Mouse (Mus musculus) myocyte (in vitro differentiated cells): ENCODE measurements around the gene Clec11a. TPM values are rescaled to one million over a fixed set of nuclear protein-coding genes. Genes with fewer than 3 reads are reported as not detected.
"Not testable (repeated sequence)": the region's sequence is repeated elsewhere in the genome, so short reads cannot be mapped to it uniquely, and the experiment has no call there.

Experiments used
- H3K27me3 ChIP-seq: one replicate; pipeline ENCODE4 v1.6.1; 2011; ENCODE audit not compliant: control insufficient read depth, insufficient read depth, insufficient read length
- H3K36me3 ChIP-seq: one replicate; pipeline ENCODE4 v1.6.1; 2011; ENCODE audit not compliant: control insufficient read depth, insufficient read depth
- H3K4me2 ChIP-seq: one replicate; pipeline ENCODE4 v1.6.1; 2011; ENCODE audit warnings: low read depth, control low read depth
- H3K4me3 ChIP-seq: one replicate; pipeline ENCODE4 v1.5.1; 2011; ENCODE audit warnings: mild to moderate bottlenecking, control low read depth, moderate library complexity
- H3K79me2 ChIP-seq: one replicate; pipeline ENCODE4 v1.6.1; 2011; ENCODE audit not compliant: control insufficient read depth, insufficient read depth
- H3ac ChIP-seq: one replicate; pipeline ENCODE4 v1.6.1; 2011; ENCODE audit not compliant: control insufficient read depth, insufficient read length
- CEBPB ChIP-seq: IDR thresholded peaks from 2 replicates; pipeline ENCODE4 v1.6.1; 2011; ENCODE audit warnings: mild to moderate bottlenecking, moderate library complexity; ENCODE audit not compliant: poor library complexity, insufficient read depth, severe bottlenecking
- E2F4 ChIP-seq: IDR thresholded peaks from one replicate; pipeline ENCODE4 v1.6.1; 2011; ENCODE audit warnings: mild to moderate bottlenecking, control low read depth, moderate library complexity; ENCODE audit not compliant: insufficient read depth
- MAX ChIP-seq: IDR thresholded peaks from one replicate; pipeline ENCODE4 v1.6.1; 2011; ENCODE audit warnings: low read depth, mild to moderate bottlenecking, control low read depth
- MYOD1 ChIP-seq, 3 experiments: IDR thresholded peaks; one replicate each; pipeline ENCODE4 v1.6.1; 2011; ENCODE audit warnings: control low read depth in 2 of 3, low read depth in 2 of 3, mild to moderate bottlenecking in 2 of 3, moderate library complexity in 1 of 3; ENCODE audit not compliant: insufficient read length in 2 of 3, control insufficient read depth in 1 of 3
- MYOG ChIP-seq, 3 experiments: IDR thresholded peaks; one replicate each; pipeline ENCODE4 v1.6.1; 2011; ENCODE audit warnings: control low read depth in 2 of 3, low read depth in 2 of 3, mild to moderate bottlenecking in 2 of 3; ENCODE audit not compliant: insufficient read length in 2 of 3, control insufficient read depth in 1 of 3, insufficient read depth in 1 of 3
- POLR2A ChIP-seq: IDR thresholded peaks from one replicate; pipeline ENCODE4 v1.6.1; 2011; ENCODE audit warnings: low read depth, mild to moderate bottlenecking, control low read depth, moderate library complexity; ENCODE audit not compliant: insufficient read length
- POLR2AphosphoS2 ChIP-seq: IDR thresholded peaks from one replicate; pipeline ENCODE4 v1.6.1; 2011; ENCODE audit warnings: low read depth, control low read depth; ENCODE audit not compliant: insufficient read length
- REST ChIP-seq: IDR thresholded peaks from one replicate; pipeline ENCODE4 v1.6.1; 2011; ENCODE audit warnings: mild to moderate bottlenecking, control low read depth, moderate library complexity; ENCODE audit not compliant: insufficient read depth, insufficient read length
- SRF ChIP-seq: IDR thresholded peaks from one replicate; pipeline ENCODE4 v1.6.1; 2011; ENCODE audit warnings: low read depth; ENCODE audit not compliant: control insufficient read depth, insufficient read length
- TCF12 ChIP-seq: IDR thresholded peaks from one replicate; pipeline ENCODE4 v1.6.1; 2011; ENCODE audit warnings: mild to moderate bottlenecking, control low read depth; ENCODE audit not compliant: poor library complexity, insufficient read depth, severe bottlenecking
- TCF3 ChIP-seq: IDR thresholded peaks from one replicate; pipeline ENCODE4 v1.6.1; 2011; ENCODE audit warnings: low read depth, control low read depth; ENCODE audit not compliant: insufficient read length
- USF1 ChIP-seq: IDR thresholded peaks from one replicate; pipeline ENCODE4 v1.6.1; 2011; ENCODE audit warnings: low read depth, mild to moderate bottlenecking, control low read depth, moderate library complexity
- polyA plus RNA-seq: library from polyadenylated mRNA; unstranded; fragments of >200 nt; fragmentation: generic; extraction: Trizol; gene quantifications from one replicate; pipeline ENCODE4 v1.2.1, GENCODE M21; 2012; ENCODE audit warnings: missing spikeins

The Clec11a gene
- polyA plus RNA-seq, 1 experiment = 0.60 TPM

DNA sequence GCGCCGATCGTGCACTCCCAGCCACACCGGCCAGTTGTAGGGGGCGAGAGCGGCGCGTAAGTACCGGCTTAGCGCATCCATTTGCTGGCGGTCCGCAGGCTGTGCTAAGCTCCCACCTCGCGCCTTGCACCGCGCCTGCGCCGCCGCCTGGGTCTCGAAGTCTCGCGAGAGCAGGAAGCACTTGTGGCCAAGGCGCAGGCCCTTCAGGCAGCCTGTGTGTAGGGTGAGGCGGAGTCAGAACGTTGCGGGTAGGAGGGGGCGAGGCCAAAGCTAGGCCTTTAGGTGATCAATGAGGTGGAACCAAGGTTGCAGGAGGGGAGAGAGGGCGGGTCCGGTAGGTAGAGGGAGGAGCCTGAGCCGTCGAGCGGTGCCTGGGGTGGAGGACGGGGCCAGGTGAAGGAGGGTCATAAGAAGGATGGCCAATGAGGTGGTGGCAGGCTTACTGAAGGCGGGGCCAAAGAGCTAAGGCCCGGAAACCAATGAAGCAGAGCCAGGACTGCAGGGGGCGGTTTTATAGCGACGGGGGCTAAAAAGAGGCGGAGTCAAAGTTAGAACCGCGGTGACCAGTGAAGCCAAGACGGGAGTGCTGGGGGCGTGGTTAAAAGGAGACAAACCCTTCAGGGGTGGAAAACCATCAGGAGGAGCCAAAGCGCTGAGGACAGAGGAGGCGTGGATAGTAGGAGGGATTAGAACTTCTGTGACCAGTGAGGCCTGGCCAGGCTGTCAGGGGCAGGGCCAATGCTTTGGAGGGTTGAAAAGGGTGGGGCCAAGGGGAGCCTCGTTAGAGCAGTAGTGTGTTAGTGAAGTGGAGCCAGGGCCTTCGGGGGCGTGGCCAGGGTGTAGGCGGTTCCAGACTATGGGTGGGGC, 1.7 kb downstream of the Clec11a start:
- Histone ChIP-seq H3K4me2 (peak overlapping the region; percentile 90), H3K4me3 (peak overlapping the region; percentile 50), H3K79me2 (no peaks in the 10 kb centered on the region), H3K27me3 (peaks cover 28% of the 10 kb centered on the region), H3K36me3 (no peaks in the 10 kb centered on the region), H3ac (peak overlapping the region; percentile 77)
- TF ChIP-seq USF1 = no peak
- peak in 1 of 3 experiments; percentile 1 for TF ChIP-seq MYOG (IDR thresholded peaks at IDR 0.05; ENCODE audit: control insufficient read depth in 1 of 3, insufficient read depth in 1 of 3, insufficient read length in 2 of 3, low read depth in 2 of 3)
- peak; percentile 100 for TF ChIP-seq POLR2A
- peak; percentile 56 for TF ChIP-seq REST
- no peak for TF ChIP-seq TCF3
- TF ChIP-seq POLR2AphosphoS2 = peak; percentile 99
- TF ChIP-seq TCF12 = no peak
- no peak for TF ChIP-seq SRF
- no peak for TF ChIP-seq CEBPB

- Histone ChIP-seq H3ac (peak overlapping the region; percentile 77), H3K36me3 (no peaks in the 10 kb centered on the region), H3K4me2 (peak overlapping the region; percentile 90), H3K79me2 (no peaks in the 10 kb centered on the region), H3K4me3 (peak overlapping the region; percentile 50), H3K27me3 (peaks cover 23% of the 10 kb centered on the region)
- no peak for TF ChIP-seq E2F4
- TF ChIP-seq MYOG (IDR thresholded peaks at IDR 0.05; ENCODE audit: control insufficient read depth in 1 of 3, insufficient read depth in 1 of 3, insufficient read length in 2 of 3, low read depth in 2 of 3) = no peak
- TF ChIP-seq TCF3 = no peak
- TF ChIP-seq USF1 = no peak
- no peak for TF ChIP-seq CEBPB
- no peak for TF ChIP-seq SRF
- TF ChIP-seq POLR2AphosphoS2 = no peak
- TF ChIP-seq POLR2A = no peak
- no peak for TF ChIP-seq TCF12
These were observed 2.3 kb downstream of the Clec11a start for GRCm38 (mm10) chr7:44304463-44304774.

DNA sequence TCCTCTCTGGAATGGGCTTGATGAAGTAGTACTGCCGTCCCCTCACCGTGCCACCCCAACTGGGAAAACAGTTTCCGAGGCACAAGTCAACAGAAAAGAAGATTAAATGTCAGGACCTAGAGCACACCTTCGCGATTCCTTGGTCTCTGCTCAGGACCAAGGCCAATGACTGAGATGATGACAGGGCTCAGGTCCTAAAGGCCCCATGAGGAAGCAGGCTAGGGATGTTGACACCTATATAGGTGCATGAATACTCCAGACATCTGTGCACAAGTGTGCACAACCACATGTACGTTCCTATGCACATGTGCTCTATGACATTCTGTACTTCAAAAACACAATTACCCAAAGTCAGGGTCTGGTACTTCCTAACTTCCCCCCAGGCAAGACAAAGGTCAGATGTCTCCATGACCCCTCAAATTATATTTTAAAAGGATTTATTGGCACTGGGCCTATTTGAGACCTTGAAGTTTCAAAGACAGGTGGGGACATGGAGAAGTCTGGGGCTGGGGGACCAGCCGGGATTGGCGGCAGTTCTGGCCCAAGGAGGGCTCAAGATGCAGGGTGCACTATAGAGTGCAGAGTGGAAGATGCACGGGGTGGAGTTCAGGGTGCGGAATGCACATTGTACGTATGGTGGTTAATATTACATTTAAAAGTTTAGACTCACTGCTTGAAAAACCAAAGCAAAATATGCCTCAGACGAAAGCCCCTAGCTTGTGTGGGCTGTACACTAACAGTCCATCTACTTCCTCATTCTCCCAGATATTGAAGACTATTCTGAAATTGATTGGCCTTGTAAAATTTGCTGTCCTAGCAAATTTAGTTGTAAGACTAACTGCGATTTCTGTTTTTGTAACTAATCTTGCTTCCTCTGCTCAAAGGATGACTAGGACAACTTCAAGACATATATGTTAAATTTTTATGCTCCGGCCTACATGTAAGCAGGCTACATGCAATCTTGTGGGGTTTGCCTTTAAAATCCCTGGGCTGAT, 3.1 kb downstream of the Clec11a start:
- Histone ChIP-seq H3K4me2 (peak overlapping the region; percentile 90), H3K36me3 (no peaks in the 10 kb centered on the region), H3K4me3 (peak overlapping the region; percentile 50), H3K79me2 (no peaks in the 10 kb centered on the region), H3K27me3 (peaks cover 16% of the 10 kb centered on the region), H3ac (peak overlapping the region; percentile 77)
- TF ChIP-seq TCF3 (no peak), MYOG (IDR thresholded peaks at IDR 0.05; ENCODE audit: control insufficient read depth in 1 of 3, insufficient read depth in 1 of 3, insufficient read length in 2 of 3, low read depth in 2 of 3) (no peak), POLR2AphosphoS2 (no peak), MYOD1 (IDR thresholded peaks at IDR 0.05; ENCODE audit: control insufficient read depth in 1 of 3, insufficient read length in 2 of 3, low read depth in 2 of 3) (no peak), MAX (no peak), TCF12 (no peak), CEBPB (no peak), REST (no peak), POLR2A (no peak), SRF (no peak), USF1 (no peak), E2F4 (no peak)

- not testable (repeated sequence) for H3K4me3 ChIP-seq, H3ac ChIP-seq, H3K27me3 ChIP-seq, H3K79me2 ChIP-seq, H3K36me3 ChIP-seq, H3K4me2 ChIP-seq
These were observed 9.2 kb downstream of the Clec11a start for GRCm38 (mm10) chr7:44297501-44297900.

GRCm38 (mm10) chr7:44291418-44291817, 15.3 kb downstream of the Clec11a start:
- H3ac ChIP-seq = no peak overlapping the region
- no peak overlapping the region for H3K4me2 ChIP-seq
- H3K27me3 ChIP-seq = peaks cover 12% of the 10 kb centered on the region
- H3K36me3 ChIP-seq = no peaks in the 10 kb centered on the region
- TF ChIP-seq E2F4 (no peak), MYOD1 (IDR thresholded peaks at IDR 0.05; ENCODE audit: control insufficient read depth in 1 of 3, insufficient read length in 2 of 3, low read depth in 2 of 3) (no peak), SRF (no peak), CEBPB (no peak), POLR2A (no peak), REST (no peak), USF1 (no peak), TCF3 (no peak), TCF12 (no peak), POLR2AphosphoS2 (no peak), MYOG (IDR thresholded peaks at IDR 0.05; ENCODE audit: control insufficient read depth in 1 of 3, insufficient read depth in 1 of 3, insufficient read length in 2 of 3, low read depth in 2 of 3) (no peak), MAX (no peak)
- H3K4me3 ChIP-seq = no peak overlapping the region
- H3K79me2 ChIP-seq = no peaks in the 10 kb centered on the region
